15 mouse cellular contexts compared by ENCODE assay signal in the genomic region with DNA sequence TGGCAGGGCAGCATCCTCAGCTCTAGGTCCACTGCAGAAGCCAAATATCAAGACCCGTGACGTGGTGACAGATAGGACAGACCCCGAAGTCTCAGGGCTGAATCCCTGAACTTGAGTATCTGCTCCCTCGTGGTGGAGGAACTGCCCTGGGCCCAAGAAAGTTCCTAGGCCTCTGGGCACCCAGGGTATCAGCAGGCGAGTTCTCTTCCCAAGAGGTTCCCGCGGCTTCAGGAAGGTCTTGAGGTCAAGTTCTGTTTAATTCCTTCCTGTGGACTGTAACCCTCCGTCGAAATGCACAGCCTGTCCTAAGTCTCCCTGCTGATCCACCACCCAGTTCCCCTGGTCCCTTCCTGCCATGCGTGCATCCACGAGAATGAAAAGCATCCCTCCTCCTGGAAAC. TPM values are rescaled to one million over a fixed set of nuclear protein-coding genes. Genes with fewer than 3 reads are reported as not detected.
A peak's percentile ranks its signal among the peaks of the same experiment; 100 is the strongest.
DNase-seq lines count a peak whose midpoint lies in the region; ATAC-seq lines count a peak whose summit lies in the region.
"Had no signal": no experiment of that assay in that cellular context is flagged by ENCODE, and none has a peak within 500 bp of the region (broad histone marks: within the 10 kb centered on the region; RNA-seq: fewer than 3 reads in every experiment).

No protein-coding gene starts in this region.

- no peak for DNase-seq in heart, postnatal 14 days
- no peak for DNase-seq in lung, postnatal 25 days (ENCODE audit: low spot score)
- no peak for DNase-seq in intestine, embryonic 14.5 days (ENCODE audit: low spot score)
- DNase-seq in embryo, embryonic 10.5 days (ENCODE audit: low spot score), result no peak
- no peak for DNase-seq in thymus, postnatal 4 days
- DNase-seq: cerebellum, postnatal 36 days; layer of hippocampus, postnatal 36 days had no signal

- peaks cover 2% of the 10 kb centered on the region; the same call in 1 of the 2 replicates for H3K27me3 ChIP-seq in heart, embryonic 13.5 days (replicated peaks)
- no peaks in the 10 kb centered on the region; the same call in 1 of the 2 replicates for H3K27me3 ChIP-seq in lung, embryonic 16.5 days (ENCODE audit: control insufficient read depth, insufficient read depth, low read depth, low read length)
- H3K27me3 ChIP-seq in intestine, embryonic 14.5 days (replicated peaks; ENCODE audit: control insufficient read depth, insufficient read depth, low read length), result no peaks in the 10 kb centered on the region
- H3K27me3 ChIP-seq in stomach, embryonic 15.5 days (replicated peaks), result no peaks in the 10 kb centered on the region
- H3K27me3 ChIP-seq: neural tube, embryonic 12.5 days had no signal

- peaks cover 60% of the 10 kb centered on the region for H3K4me1 ChIP-seq in heart, embryonic 13.5 days
- peaks cover 28% of the 10 kb centered on the region for H3K4me1 ChIP-seq in lung, embryonic 16.5 days (replicated peaks; ENCODE audit: control insufficient read depth, insufficient read depth, low read length)
- H3K4me1 ChIP-seq in intestine, embryonic 14.5 days (replicated peaks; ENCODE audit: control insufficient read depth, insufficient read depth, low read length), result peaks cover 51% of the 10 kb centered on the region
- peaks cover 52% of the 10 kb centered on the region for H3K4me1 ChIP-seq in stomach, embryonic 15.5 days

- H3K9ac ChIP-seq in heart, embryonic 13.5 days, result peak overlapping the region; percentile 86; the same call in 1 of the 2 replicates
- no peak overlapping the region for H3K9ac ChIP-seq in lung, embryonic 16.5 days (ENCODE audit: low read length)
- no peak overlapping the region for H3K9ac ChIP-seq in intestine, embryonic 14.5 days (ENCODE audit: low read length)
- H3K9ac ChIP-seq in stomach, embryonic 15.5 days, result no peak overlapping the region
- H3K9ac ChIP-seq: neural tube, embryonic 12.5 days had no signal

- H3K4me2 ChIP-seq in heart, embryonic 13.5 days, result peak overlapping the region; percentile 75
- H3K4me2 ChIP-seq in lung, embryonic 16.5 days (ENCODE audit: low read depth, low read length), result peak overlapping the region; percentile 73; the same call in 1 of the 2 replicates
- H3K4me2 ChIP-seq in intestine, embryonic 14.5 days (ENCODE audit: low read length), result peak overlapping the region; percentile 74
- H3K4me2 ChIP-seq in stomach, embryonic 15.5 days, result peak overlapping the region; percentile 73

- 71% methylated on average over 11 of the region's 11 CpGs for WGBS in heart, embryonic 13.5 days
- 64% methylated on average over 11 of the region's 11 CpGs for WGBS in lung, embryonic 16.5 days
- WGBS in intestine, embryonic 14.5 days, result 71% methylated on average over 11 of the region's 11 CpGs
- WGBS in stomach, embryonic 15.5 days, result 69% methylated on average over 11 of the region's 11 CpGs

- intact Hi-C loops in heart, postnatal 14 days (cut with DNase I), result no loop called here

- H3K4me3 ChIP-seq in heart, embryonic 13.5 days, result no peak overlapping the region
- H3K4me3 ChIP-seq in lung, embryonic 16.5 days (ENCODE audit: low read length), result no peak overlapping the region
- no peak overlapping the region for H3K4me3 ChIP-seq in intestine, embryonic 14.5 days (ENCODE audit: low read depth, low read length)
- no peak overlapping the region for H3K4me3 ChIP-seq in stomach, embryonic 15.5 days (replicated peaks)
- H3K4me3 ChIP-seq: midbrain, embryonic 10.5 days; neural tube, embryonic 12.5 days had no signal

- peaks cover 27% of the 10 kb centered on the region for H3K36me3 ChIP-seq in heart, embryonic 13.5 days
- peaks cover 13% of the 10 kb centered on the region for H3K36me3 ChIP-seq in lung, embryonic 16.5 days (ENCODE audit: control insufficient read depth, insufficient read depth, low read length)
- H3K36me3 ChIP-seq in intestine, embryonic 14.5 days (ENCODE audit: control insufficient read depth, insufficient read depth, low read length), result peaks cover 22% of the 10 kb centered on the region
- H3K36me3 ChIP-seq in stomach, embryonic 15.5 days, result peaks cover 17% of the 10 kb centered on the region

- H3K9me3 ChIP-seq in heart, embryonic 13.5 days, result no peaks in the 10 kb centered on the region
- H3K9me3 ChIP-seq in lung, embryonic 16.5 days (ENCODE audit: control insufficient read depth, low read length), result no peaks in the 10 kb centered on the region
- H3K9me3 ChIP-seq in intestine, embryonic 14.5 days (ENCODE audit: control insufficient read depth, low read length), result no peaks in the 10 kb centered on the region
- no peaks in the 10 kb centered on the region for H3K9me3 ChIP-seq in stomach, embryonic 15.5 days
- H3K9me3 ChIP-seq: midbrain, embryonic 10.5 days; neural tube, embryonic 12.5 days had no signal

- no peak for ATAC-seq in heart, embryonic 13.5 days (ENCODE audit: extremely low read depth, insufficient number of reproducible peaks, low FRiP score, low TSS enrichment)
- no peak for ATAC-seq in lung, embryonic 16.5 days (ENCODE audit: low read depth)
- no peak for ATAC-seq in intestine, embryonic 14.5 days (replicated peaks; ENCODE audit: low FRiP score, low TSS enrichment, low read depth)
- no peak for ATAC-seq in stomach, embryonic 15.5 days (ENCODE audit: insufficient read depth, low FRiP score, low read depth)
- ATAC-seq: hindbrain, postnatal 0 days had no signal

- H3K27ac ChIP-seq in heart, embryonic 13.5 days (replicated peaks), result no peak overlapping the region
- no peak overlapping the region for H3K27ac ChIP-seq in lung, embryonic 16.5 days (ENCODE audit: low read length)
- H3K27ac ChIP-seq in intestine, embryonic 14.5 days (ENCODE audit: low read depth), result no peak overlapping the region
- H3K27ac ChIP-seq in stomach, embryonic 15.5 days, result no peak overlapping the region; the same call in 1 of the 2 replicates
- H3K27ac ChIP-seq: hindbrain, postnatal 0 days; midbrain, embryonic 10.5 days; neural tube, embryonic 12.5 days had no signal

RNA-seq across cellular contexts. Expression of gene Gm45717, which starts 2.6 kb away (rescaled TPM):
- polyA plus RNA-seq in heart, embryonic 13.5 days (2015; fragmentation: Nextera tagmentation; extraction: Ambion mirVana), result not detected in 2 replicates
- not detected for total RNA-seq in heart, postnatal 14 days (2021)
- polyA plus RNA-seq in lung, embryonic 16.5 days (2015; fragmentation: Nextera tagmentation; extraction: Ambion mirVana), result 0.67 TPM in 1 of 2 replicates, not detected in the other
- polyA plus RNA-seq in intestine, embryonic 14.5 days (2014; fragmentation: Nextera tagmentation; extraction: Ambion mirVana), result 0.81 TPM in 1 of 2 replicates, not detected in the other
- 0.40 and 0.71 TPM in 2 replicates for polyA plus RNA-seq in stomach, embryonic 15.5 days (2015; fragmentation: Nextera tagmentation; extraction: Ambion mirVana)
- total RNA-seq: gastrocnemius, adult 18-20 months; hindbrain, postnatal 0 days; layer of hippocampus, postnatal 36 days had no signal
- polyA plus RNA-seq: brain, embryonic 14.5 days; neural tube, embryonic 12.5 days had no signal

RNA-seq across cellular contexts. Expression of gene Ifitm2, which starts 2.7 kb away (rescaled TPM):
- 505 and 535 TPM in 2 replicates for polyA plus RNA-seq in heart, embryonic 13.5 days (2015; fragmentation: Nextera tagmentation; extraction: Ambion mirVana)
- 100 to 1,000 TPM; 130 TPM for total RNA-seq in heart, postnatal 14 days (2021)
- polyA plus RNA-seq in lung, embryonic 16.5 days (2015; fragmentation: Nextera tagmentation; extraction: Ambion mirVana), result 949 and 984 TPM in 2 replicates
- 1,598 and 1,676 TPM in 2 replicates for polyA plus RNA-seq in intestine, embryonic 14.5 days (2014; fragmentation: Nextera tagmentation; extraction: Ambion mirVana)
- 1,181 and 1,379 TPM in 2 replicates for polyA plus RNA-seq in stomach, embryonic 15.5 days (2015; fragmentation: Nextera tagmentation; extraction: Ambion mirVana)

RNA-seq across cellular contexts. Expression of gene Ifitm5, which starts 3.0 kb away (rescaled TPM):
- polyA plus RNA-seq in heart, embryonic 13.5 days (2015; fragmentation: Nextera tagmentation; extraction: Ambion mirVana), result 1.2 TPM in 2 replicates
- under 1 TPM; 0.38 to 0.80 TPM for total RNA-seq in heart, postnatal 14 days (2021)
- polyA plus RNA-seq in lung, embryonic 16.5 days (2015; fragmentation: Nextera tagmentation; extraction: Ambion mirVana), result 2.8 and 6.6 TPM in 2 replicates
- polyA plus RNA-seq in intestine, embryonic 14.5 days (2014; fragmentation: Nextera tagmentation; extraction: Ambion mirVana), result 0.94 and 2.3 TPM in 2 replicates
- 3.2 and 3.6 TPM in 2 replicates for polyA plus RNA-seq in stomach, embryonic 15.5 days (2015; fragmentation: Nextera tagmentation; extraction: Ambion mirVana)
- total RNA-seq: gastrocnemius, adult 18-20 months; hindbrain, postnatal 0 days; layer of hippocampus, postnatal 36 days had no signal
- polyA plus RNA-seq: hindbrain, postnatal 0 days had no signal

RNA-seq across cellular contexts. Expression of gene Pgghg, which starts 11.9 kb away (rescaled TPM):
- 13.1 and 13.8 TPM in 2 replicates for polyA plus RNA-seq in heart, embryonic 13.5 days (2015; fragmentation: Nextera tagmentation; extraction: Ambion mirVana)
- 1 to 10 TPM; 7.4 to 7.7 TPM for total RNA-seq in heart, postnatal 14 days (2021)
- polyA plus RNA-seq in lung, embryonic 16.5 days (2015; fragmentation: Nextera tagmentation; extraction: Ambion mirVana), result 20.5 and 23.4 TPM in 2 replicates
- polyA plus RNA-seq in intestine, embryonic 14.5 days (2014; fragmentation: Nextera tagmentation; extraction: Ambion mirVana), result 26.9 and 29.2 TPM in 2 replicates
- polyA plus RNA-seq in stomach, embryonic 15.5 days (2015; fragmentation: Nextera tagmentation; extraction: Ambion mirVana), result 21.2 and 23.5 TPM in 2 replicates

RNA-seq across cellular contexts. Expression of gene Ifitm1, which starts 13.9 kb away (rescaled TPM):
- polyA plus RNA-seq in heart, embryonic 13.5 days (2015; fragmentation: Nextera tagmentation; extraction: Ambion mirVana), result 9.7 and 15.9 TPM in 2 replicates
- 1 to 10 TPM; 3.1 to 4.2 TPM for total RNA-seq in heart, postnatal 14 days (2021)
- 38.8 and 49.1 TPM in 2 replicates for polyA plus RNA-seq in lung, embryonic 16.5 days (2015; fragmentation: Nextera tagmentation; extraction: Ambion mirVana)
- 198 and 221 TPM in 2 replicates for polyA plus RNA-seq in intestine, embryonic 14.5 days (2014; fragmentation: Nextera tagmentation; extraction: Ambion mirVana)
- 179 and 209 TPM in 2 replicates for polyA plus RNA-seq in stomach, embryonic 15.5 days (2015; fragmentation: Nextera tagmentation; extraction: Ambion mirVana)
